Mouse (Mus musculus) urinary bladder, postnatal 25 days (tissue): ENCODE results near the gene Myoz1.

Experiments
- DNase-seq: peaks from one replicate; pipeline ENCODE4 v3.0.0; 2022; ENCODE audit warnings: low spot score

Myoz1 gene

GRCm38 (mm10) chr14:20668154-20668810 is 11.9 kb upstream of the Myoz1 start, which contains the start of gene Synpo2l:
Gene Synpo2l, minus strand, starts transcription at chr14:20668354.
- no peak for DNase-seq

- no peak for DNase-seq
These were observed 11.1 kb upstream of the Myoz1 start for GRCm38 (mm10) chr14:20667469-20667868.

DNA sequence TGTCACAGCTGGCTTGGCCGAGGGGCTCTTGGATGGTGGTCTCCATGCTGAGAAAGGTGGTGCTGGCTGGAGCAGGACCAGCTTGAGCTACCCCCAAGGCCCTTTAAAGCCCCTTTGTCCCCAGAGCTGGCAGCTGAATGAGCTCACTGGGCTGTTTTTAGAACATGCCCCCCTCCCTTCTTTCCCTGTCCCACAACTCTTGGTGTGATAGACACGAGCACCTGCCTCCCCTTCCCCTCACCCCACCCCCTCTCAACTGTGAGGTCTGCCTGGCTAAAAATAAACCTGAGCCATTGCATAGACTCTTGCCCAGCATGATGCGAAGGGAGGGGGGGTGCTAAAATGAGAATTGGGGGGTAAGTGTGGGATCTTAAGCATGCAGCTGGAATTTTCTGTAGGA is 8.1 kb upstream of the Myoz1 start:
- no peak for DNase-seq

DNA sequence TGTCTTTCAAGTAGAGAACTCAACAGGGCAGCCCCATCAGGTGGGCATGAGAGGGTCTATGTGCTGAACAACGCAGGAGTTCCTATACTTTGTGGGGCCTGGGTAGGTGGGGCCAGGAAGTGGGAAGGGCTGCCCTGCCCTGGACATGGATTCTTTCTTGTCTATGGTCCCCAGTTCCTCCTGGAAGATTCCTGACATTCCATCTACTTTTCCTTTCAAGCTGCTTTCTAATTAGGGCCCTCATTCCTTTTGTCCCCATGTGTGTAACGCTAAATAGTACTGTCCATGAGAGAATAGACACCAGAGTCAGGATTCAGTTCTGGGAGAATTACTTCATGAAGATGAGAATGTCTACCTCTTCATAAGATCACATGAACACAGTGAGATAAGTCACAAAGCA is 7.3 kb upstream of the Myoz1 start:
- DNase-seq, result no peak

DNA sequence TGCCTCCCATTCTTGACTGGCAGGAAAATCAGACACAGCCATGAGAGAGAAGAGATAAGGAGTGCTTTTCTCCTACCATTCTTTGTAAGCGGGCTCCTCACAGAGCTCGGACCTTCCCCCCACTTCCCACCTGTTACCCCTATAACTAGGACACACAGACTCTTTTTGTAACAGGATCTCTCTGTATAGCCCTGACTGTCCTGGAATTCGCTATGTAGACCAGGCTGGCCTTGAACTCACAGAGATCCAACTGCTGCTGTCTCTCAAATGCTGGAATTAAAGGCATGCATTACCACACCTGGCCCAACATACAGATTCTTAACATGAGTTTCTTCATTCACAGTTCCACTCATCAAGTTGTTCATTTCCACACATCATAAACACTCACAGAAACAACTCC is 6.4 kb upstream of the Myoz1 start:
- DNase-seq, result no peak

GRCm38 (mm10) chr14:20661661-20662331 is 5.5 kb upstream of the Myoz1 start:
- DNase-seq, result no peak

DNA sequence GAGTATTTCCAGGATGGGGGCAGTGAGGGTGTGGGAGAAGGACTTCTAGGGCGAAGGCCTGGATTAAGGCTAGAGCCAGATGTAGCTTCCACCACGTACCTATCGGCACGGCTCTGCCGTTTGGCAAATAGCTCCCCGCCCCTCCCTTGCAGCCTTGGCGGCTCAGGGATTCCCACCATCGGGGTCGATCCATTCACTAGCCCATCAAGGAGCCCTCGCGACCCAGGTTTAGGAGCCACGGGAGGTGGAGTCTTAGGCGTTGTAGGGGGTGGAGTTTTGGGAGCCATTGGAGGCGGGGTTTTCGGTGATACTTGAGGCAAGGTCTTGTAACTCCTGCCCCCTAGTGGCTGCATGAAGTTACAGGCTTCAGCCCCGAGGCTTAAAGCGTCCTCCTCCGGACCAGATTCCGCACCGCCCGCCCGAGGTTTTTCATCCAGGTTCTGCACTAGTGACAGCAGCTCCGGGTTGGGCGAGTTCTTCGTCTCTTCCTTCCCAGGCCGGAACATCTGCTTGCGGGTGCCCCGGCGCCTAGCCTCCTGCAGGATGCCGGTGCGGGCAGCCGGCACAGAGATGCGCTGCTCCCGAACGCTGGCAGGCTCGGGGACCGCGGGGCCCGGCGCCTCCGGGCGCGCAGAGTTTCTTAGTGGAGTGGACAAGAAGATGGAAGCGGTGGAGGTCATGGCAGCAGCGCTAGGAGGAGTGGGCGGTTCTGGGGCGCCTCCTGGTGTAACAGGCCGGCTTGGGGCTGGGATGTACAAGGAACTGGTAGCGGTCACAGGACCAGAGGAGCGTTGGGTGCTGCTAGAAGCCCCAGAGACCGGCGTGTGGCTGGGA is 4.7 kb upstream of the Myoz1 start:
- DNase-seq, result peak; percentile 90

DNA sequence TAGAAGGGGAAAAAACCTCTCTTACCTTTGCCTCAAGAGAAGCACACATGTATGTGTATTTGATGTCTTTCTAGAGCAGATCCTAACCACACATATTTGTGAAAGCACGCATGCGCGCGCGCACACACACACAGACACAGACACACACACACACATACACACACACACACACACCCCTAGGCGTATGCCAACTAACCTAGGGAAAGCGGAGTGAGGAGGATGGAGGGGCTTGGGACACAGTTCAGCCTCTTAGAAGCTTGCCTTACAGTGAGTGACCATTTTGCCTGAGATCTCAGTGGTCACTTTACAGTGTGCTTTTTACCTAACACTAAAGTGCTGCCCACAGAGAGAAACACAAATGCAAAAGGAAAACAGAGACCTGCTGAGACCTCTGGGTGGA is 3.3 kb upstream of the Myoz1 start:
- DNase-seq, result no peak

- DNase-seq, result no peak
These were observed 2.6 kb upstream of the Myoz1 start for GRCm38 (mm10) chr14:20658902-20659301.

DNA sequence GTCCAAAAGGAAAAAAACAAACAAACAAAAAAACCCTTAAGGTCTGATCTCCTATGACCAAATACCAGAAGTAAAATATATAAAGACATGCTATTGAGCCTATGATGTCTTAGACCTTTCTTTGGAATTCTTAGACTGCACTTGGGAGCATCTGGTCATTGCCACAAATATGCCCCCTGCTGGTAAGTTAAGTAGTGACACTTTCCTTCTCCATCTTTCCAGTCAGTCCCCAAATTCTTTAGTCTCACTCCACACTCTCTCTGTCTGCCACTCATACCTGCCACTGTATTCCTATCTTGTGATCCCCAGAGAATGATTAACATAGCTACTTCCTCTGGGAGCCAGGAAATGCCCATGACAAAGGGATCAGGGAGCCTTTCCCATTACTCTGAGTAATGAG is 2.0 kb upstream of the Myoz1 start:
- peak; percentile 36 for DNase-seq

- no peak for DNase-seq
These were observed 609 bp downstream of the Myoz1 start for GRCm38 (mm10) chr14:20655731-20656130.

GRCm38 (mm10) chr14:20654690-20655421 is 1.5 kb downstream of the Myoz1 start:
- DNase-seq, result no peak

GRCm38 (mm10) chr14:20651722-20652256 is 4.6 kb downstream of the Myoz1 start:
- DNase-seq, result no peak

GRCm38 (mm10) chr14:20651000-20651399 is 5.3 kb downstream of the Myoz1 start:
- no peak for DNase-seq

DNA sequence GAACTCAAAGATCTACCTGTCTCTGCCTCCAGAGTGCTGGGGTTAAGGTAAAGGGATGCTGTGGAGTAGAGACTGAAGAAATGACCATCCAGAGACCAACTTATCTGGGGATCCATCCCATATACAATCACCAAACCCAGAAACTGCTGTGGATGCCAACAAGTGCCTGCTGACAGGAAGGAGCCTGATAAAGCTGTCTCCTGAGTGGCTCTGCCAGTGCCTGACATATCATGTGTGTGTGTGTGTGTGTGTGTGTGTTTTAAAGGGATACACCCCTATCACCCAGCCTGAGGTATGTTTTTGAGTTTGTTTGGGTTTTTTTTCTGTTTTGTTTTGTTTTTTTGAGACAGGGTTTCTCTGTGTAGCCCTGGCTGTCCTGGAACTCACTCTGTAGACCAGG is 10.0 kb downstream of the Myoz1 start:
- DNase-seq, result no peak

GRCm38 (mm10) chr14:20645547-20645946 is 10.8 kb downstream of the Myoz1 start:
- no peak for DNase-seq

DNA sequence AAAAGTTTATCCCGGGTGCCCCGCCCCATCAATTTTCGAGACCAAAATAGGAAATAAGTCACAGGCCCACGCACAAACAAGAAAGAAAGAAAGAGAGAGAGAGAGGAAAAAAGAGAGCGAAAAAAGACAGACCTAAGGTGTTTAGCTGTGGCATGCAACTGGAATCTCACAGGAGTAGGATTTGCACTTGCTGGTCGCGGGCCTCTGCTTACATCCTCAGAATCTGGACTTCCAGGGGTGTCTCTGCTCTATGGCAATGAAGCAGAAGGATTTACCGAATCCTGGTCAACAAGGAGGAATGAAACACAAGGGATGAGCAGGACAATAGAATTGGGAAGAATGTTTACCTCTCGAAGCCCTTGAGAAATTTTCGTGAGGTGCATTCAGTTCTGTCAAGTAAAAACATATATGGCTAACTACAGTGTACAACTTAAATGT is 14.9 kb downstream of the Myoz1 start:
- no peak for DNase-seq

- DNase-seq, result peak; percentile 98
These were observed 15.5 kb downstream of the Myoz1 start, which contains the start of gene Usp54 for GRCm38 (mm10) chr14:20640644-20641437. Gene Usp54, minus strand, starts transcription at chr14:20641063.

- no peak for DNase-seq
These were observed 16.3 kb downstream of the Myoz1 start for GRCm38 (mm10) chr14:20639918-20640619.

- no peak for DNase-seq
These were observed 17.6 kb downstream of the Myoz1 start for GRCm38 (mm10) chr14:20638702-20639101.
